Mouse (Mus musculus) spleen, postnatal 10 days (tissue): Measurements from ENCODE around the gene Exoc4.
A peak's percentile ranks its signal among the peaks of the same experiment; 100 is the strongest.

ENCODE experiments used
- DNase-seq, 2 experiments: peaks; one replicate each; pipeline ENCODE4 v3.0.0; 2021 to 2022; ENCODE audit warnings: low spot score in 2 of 2

The Exoc4 gene

DNA sequence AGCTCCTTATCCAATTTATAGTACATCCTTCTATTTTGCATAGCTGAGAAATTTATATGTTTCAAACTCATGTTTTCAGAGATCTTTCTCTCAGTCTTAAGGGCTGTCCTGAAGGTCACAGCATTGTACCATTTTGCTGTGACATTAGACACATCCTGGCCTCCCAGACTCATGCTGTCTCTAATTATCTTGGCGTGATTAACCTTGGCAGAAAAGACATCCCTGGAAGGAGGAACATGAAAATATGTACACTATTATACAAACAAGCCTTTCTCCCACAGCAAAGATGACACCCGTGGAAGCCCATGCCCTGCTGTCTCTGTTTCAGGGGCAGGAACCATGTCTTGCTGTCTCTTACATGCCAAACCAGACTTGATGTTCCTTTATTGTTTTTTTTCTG, 59.8 kb downstream of the Exoc4 start:
- DNase-seq: no peak

DNA sequence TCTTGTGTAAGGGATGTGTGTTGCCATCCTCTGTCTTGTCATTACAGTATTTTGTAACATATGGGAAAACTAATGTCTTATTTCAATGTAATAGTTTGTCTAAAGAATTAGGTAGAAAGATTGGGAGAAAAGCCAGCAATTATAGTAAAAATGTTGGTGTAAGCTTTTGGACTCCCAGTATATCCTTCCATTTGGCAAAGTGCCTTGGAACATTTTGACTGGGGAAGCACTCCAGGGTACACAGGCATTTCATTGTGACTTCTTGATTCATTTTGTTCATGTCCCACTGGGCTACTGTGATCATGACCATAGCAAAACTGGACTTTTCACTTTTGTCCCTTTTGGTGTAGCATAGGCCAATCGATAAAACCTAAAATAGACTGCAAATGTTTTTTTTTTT, 61.6 kb downstream of the Exoc4 start:
- no peak for DNase-seq

DNA sequence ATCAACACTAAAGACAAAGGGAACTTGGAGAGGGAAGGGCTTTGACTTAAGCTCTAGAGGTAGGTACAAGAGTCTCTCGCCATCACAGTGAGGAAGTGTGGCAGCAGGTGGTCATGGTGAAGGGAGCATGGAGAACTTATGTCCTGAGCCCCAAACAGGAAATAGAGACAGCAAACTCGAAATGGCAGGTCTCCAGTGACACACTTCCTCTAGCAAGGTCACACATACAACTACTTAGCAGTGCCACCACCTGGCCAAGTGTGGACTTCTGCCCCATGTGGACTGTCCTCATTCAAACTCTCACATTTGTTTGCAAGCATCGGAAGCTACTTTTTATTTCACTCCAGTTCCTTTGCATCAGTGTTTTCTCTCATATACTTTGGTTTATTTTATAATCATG, 74.0 kb downstream of the Exoc4 start:
- peak in 1 of 2 experiments; percentile 18 for DNase-seq

DNA sequence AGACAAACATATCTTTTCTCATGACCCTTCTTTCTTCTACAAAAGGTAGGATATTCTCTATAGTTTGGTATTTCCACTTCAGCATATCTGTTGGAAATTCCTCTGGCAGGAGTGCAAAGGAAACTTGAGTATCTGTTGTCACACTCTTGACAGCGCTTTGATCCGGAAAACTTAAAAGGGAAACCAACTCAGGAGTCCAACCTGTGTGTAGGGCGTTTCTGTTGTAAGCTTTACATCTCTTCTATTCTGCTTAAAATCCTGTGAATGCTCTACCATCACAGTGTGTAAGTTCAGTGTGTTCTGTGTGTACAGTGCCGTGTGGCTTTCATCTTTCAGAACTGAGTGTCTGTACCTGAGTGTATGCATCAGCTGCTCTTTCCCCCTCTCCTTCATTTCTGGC, 74.5 kb downstream of the Exoc4 start:
- DNase-seq: no peak

DNA sequence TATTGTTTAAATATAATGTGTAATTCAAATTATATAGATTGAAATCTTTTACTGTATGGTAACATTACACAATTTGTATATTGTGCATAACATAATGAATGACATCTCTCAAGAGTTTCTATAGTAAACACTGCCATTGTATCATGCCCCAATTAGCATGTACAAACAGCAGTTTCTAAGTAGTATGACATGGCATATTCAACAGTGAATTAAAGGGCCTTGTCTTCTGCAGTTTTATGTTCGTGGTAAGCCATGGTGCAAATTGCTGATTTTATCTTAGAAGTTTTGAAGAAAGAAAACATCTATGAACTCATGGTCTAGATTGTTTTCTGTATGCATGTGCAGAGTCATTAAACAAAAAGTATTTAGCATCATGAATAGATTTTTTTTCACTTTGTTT, 79.4 kb downstream of the Exoc4 start:
- DNase-seq: no peak

DNA sequence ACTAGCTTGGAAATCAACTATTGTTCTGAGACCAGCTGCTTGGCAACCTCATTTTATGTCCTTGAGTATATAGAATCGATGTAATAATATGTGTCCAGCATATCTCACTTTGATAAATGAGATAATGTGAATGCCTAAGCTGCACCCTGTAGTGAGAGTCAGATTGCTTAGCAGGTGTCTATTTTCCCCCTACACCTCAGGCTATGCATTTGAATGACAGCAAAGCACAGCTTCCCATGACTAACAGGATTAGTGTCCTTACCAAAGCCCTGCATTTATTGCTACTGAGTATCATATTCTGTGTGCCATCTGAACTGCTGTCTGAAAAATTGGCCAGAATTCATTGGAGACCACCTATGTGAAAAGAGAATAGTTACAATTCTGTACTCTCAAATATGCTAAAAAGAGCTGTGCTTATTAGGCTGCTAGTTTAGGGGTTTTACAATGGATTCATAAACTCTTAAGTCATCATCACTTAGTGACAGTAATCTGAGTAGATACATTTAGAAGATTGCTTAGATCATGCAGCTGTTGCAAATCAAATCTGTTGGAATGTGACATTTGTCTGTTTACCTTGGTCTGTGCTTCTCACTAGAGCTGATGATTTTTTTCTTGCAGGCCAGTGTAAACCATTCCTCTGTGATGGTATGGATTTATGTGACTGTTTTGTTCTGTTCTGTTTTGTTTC, 98.3 kb downstream of the Exoc4 start:
- DNase-seq: no peak

DNA sequence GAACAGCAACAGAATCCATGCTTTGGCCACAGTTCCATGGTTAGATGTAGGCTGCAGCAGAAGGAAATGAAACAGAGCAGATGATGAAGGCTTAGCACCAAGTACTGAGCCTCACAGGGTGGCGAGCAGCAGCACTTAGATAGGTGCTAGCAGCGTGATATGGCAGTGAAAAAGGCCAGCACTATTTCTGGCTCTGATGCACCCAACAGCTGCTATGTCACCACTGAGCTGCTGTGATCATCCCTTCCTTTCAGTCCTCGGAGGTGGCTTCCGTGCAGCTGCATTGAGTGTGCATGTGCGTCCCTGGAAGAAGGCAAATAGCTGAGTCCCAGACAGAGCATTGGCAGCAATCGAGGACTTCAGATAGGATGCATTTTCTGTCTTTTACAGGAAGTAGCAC, 112.7 kb downstream of the Exoc4 start:
- DNase-seq: no peak

DNA sequence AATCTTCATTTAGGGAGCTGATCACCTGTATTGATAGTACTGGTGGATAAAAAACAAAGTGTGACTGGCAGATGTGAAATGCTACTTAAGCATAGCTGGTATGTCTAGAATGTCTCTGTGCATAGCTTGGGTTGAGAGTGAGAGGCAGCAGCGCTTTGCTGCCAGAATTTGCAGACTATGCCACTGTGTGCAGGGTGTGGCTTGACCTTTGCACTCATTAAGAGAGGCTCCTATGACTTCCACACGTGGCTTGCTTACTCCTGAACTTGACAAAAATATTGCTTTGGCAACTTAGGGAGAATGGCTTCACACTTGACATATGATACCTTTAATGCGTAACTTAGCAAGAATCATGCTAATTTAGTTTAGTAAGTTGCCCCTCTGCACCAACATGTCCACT, 131.6 kb downstream of the Exoc4 start:
- no peak for DNase-seq

DNA sequence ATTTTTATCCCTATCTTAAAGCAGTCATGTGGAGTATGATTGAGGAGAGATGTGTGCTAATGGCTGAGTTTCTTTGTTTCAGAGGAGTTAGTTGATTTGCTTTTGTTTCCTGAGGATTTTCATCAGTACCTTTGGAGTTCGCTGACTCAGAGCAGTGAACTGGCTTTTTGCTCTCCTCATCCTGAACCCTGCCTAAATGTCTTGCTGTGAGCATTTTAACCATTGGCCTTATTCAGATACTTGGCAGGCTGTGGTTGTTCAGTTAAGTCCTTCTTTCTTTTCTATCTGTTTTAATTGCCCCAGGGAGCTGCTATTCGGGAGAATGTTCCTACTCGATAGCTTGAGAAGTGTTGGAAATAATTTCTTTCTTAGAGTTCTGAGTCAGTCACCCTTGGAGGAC, 133.3 kb downstream of the Exoc4 start:
- no peak for DNase-seq

DNA sequence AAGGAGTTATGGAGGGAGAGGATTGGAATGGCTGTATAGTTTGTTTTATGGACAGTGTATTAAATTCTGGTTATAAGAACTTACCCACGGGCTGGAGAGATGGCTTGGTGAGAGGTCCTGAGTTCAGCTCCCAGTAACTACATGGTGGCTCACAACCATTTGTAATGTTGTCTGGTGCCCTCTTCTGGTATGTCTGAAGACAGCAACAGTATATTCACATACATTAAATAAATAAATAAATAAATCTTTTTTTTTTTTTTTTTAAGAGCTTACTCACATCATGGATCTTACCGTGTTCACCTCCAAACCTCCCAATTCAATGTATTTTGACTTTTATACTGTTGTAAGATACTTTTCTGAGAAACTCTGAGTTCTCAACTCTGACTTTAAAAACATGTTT, 143.1 kb downstream of the Exoc4 start:
- DNase-seq: no peak

DNA sequence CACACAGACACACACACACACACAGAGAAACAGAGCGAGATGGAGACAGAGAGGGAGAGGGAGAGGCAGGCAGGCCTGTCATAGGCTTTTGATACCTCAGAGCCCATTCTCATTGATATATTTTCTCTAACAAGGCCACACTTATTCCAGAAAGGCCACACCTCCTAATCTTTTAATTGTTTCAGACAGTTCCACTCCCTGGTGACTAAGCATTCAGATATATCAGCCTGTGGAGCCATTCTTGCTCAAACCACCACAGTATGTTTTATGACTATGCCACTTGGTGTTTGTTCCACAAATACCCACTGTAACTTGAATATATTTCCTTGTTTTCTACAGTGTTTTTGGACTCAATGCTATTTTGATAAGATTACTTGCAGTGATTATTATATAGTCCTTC, 150.6 kb downstream of the Exoc4 start:
- no peak for DNase-seq

DNA sequence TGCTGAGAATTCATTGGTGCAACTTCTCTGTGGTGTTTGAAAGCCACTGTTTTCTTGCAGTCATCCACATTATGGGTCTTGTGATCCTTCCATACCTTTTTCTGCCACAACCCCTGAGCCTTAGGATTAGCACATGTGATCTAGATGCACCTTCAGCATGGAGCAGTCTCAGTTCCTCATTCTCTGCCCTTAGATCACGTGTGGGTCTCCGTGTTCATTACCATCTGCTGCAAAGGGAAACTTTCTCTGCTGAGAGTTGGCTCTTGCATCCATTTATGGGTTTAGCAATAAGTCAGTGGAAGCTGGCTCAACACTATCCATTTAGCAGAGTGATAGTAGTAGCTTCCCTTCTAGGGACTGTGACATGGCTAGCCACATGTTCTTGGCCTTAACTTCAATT, 152.3 kb downstream of the Exoc4 start:
- DNase-seq: no peak

DNA sequence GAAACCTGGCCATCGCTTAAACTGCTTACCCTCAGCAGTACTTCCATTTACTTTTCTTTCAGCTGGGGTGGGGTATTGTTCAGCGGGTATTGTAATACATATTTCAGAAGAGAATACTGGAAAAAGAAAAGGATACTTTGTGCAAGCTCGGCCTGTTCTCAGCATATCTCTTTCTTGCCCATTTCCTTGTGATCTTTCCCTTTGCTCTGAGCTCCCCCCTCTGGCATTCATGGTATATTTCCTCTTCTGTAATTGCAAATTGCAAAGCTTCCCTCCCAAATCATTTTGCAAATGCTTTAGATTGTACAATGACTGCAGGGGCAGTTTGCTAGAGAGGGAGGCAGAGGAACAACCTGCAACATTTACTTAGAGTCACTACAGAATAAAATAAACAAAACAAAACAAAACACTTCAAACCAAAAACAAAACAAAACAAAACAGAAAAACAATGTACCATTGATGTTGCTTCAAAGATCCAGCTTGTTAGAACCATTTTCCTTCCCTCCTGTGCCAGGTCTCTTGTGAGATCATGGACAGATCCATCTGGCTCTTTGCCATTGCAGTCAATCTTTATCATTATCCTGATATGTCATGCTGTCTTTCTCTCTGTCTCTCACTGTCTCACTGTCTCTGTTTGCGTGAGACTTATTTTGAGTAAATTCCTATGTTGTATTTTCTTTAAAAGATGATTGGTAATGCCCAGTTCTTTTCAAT, 156.8 kb downstream of the Exoc4 start:
- DNase-seq: no peak

DNA sequence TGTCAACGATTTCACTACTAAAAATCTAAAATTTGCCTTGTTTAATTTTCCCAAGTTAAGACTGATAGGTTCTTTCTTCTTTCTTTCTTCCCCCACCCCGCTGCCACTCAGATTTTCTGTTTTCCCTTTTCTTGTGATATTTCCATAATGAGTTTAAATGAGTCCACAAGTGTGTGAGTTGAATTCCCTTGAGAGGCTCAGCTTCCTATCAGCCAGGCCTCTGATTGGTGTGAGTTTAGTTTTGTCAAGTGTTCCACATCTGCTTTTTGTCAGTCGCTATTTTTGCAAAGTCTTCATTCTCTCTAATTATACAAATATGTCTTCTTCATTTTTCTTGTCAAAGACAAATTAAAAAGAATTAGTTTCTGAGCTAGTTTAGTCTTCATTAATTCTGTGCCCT, 160.7 kb downstream of the Exoc4 start:
- DNase-seq: no peak

DNA sequence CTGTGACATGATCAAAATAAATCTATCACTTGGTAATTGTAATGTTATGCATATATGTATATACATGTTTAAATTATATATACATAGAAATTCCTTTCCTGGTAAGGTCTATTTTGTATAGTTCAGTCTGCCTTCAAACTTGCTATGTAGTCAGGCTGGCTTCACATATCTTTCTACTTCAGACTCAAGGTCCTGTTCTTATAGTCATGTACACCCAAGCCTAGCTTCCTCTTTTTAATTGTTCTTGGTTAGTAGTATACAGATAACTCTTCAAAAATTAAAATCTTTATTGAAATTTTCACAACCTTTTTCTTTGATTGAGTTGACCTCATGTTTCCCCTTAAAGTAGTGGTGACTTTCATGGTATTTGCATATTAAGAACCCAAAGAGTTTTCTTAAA, 176.1 kb downstream of the Exoc4 start:
- DNase-seq: no peak

DNA sequence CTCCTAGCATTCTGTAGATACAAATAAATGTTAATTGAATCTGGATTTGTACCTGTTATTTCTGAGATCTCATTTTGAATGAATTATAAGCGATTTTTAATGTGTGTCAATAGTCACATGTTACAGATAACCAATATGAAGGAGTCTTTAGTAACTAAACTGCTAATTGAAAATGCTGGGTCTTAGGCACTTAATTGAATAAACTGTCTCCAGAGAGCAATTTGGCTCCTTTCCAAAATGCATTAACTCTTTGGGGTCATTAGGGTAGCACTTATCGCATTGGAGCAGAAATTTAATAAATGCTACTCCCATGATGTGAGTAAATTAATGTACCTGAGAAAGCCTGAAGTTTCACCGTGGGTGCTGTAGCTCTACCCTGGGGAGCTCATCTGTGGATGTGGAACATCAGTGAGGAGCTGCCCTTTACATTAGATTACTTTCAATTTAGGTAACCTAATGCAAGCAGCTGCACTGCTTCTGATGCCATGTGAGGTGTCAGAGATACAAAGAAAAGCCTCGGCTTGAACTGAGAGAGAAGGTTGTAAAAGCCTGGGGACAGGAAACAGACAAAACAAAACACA, 182.4 kb downstream of the Exoc4 start:
- DNase-seq: no peak

DNA sequence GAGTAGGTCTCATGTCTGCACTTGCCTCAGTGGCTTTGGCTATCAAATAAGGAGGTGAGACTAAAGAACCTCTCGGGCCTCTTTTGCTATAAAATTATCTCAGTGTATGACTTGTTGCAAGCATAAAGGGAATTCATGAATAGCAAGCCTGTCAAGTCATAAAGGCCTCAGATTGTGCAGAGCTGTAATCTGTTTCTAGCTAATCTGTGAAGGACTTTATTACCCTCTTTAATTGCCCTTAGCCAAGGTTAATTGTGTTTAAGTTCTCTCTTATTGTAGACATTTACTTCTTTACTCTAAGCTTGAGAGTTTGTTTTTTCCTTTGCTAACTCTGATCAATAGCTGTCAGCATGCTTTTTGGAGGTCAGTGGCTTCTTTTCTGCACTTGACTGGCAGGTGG, 191.6 kb downstream of the Exoc4 start:
- DNase-seq: no peak

DNA sequence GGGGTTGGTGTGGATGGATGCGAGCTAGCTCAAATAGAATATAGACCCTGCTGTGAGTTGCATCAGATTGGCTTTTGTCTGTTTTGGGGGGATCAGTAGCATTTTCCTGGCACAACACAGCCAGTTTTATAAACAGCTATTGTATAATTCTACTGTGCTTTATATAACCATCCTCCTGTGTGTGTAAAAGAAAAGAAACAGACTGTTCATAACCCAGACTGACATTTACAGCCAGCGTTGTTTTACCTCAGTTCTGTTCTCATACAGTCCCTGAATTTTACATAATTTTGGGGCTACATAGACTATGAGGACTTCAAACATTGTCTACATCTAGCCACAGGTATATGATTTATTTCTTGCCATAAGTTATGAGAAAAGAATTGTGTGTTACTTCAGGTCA, 204.9 kb downstream of the Exoc4 start:
- no peak for DNase-seq

DNA sequence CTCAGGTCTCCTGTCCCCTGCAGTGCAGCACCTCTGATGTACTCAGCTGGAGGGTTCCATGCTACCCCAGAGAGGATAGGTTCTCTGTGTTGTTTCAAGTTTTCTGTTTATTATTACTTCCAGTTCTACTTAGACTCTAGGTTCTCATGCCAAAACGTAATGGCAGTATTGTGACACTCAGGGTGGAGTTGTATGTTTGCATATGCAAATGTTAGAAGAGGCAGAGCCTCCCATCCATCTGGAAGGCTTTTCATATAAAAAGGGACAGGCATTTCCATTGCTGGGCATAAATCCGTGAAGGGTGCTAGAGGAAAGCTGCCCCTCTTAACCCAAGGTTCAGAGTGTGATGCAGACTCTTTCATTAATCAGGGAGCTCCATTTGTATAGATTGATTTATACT, 205.5 kb downstream of the Exoc4 start:
- no peak for DNase-seq

DNA sequence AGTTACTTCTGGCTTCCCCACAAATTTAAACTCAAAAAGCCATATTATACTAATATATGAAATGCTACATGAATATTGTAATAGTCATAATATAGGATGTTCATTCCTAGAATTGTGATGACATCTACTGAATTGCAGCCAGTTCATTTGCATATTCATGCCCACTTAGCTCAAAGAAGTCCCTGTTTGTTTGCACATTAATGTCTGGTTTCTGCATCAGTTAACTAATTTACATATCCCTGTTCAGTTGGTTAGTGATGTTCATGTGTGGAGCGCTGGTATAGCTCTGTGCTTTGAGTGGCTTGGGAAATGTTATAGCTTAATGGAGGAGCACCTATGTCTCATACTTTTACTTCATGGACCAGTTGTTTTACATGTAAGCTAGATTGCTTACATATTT, 206.4 kb downstream of the Exoc4 start:
- no peak for DNase-seq

DNA sequence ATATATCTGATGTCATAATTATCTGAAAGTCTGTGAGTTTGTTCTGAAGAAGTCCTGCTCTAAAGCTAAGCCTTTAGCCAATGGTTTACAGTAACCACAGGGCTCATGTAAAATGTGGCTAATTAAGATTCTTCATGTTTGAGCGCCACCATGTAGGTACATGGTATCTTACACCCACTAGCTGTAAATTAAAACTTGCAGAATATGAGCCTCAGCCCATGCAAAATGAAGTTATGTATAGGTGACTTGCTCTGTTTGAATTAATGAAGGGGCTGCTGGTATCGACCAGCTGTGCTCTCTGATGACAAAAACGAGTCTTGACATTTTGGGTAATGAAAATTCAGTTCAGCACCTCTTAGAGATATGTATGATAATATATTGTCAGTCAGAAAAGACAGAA, 216.0 kb downstream of the Exoc4 start:
- no peak for DNase-seq

DNA sequence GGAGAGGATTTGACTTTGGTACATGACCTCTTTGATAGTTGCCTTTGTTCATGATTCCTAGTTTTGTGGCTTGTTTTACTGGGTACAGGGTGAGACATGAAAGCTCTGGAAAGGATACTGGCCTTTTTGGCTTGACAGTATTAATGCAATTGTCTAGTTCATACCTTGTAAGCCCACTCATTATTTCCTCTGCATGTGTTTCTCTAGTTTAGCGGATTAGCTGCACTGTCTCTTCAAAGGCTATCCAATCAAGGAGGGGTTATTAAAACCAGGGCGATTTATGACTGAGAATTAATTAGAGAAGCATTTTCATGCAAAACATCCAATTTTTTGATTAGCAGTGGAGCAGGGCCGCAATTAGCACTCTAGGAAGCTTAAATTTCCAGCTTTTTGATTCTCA, 216.5 kb downstream of the Exoc4 start:
- no peak for DNase-seq

DNA sequence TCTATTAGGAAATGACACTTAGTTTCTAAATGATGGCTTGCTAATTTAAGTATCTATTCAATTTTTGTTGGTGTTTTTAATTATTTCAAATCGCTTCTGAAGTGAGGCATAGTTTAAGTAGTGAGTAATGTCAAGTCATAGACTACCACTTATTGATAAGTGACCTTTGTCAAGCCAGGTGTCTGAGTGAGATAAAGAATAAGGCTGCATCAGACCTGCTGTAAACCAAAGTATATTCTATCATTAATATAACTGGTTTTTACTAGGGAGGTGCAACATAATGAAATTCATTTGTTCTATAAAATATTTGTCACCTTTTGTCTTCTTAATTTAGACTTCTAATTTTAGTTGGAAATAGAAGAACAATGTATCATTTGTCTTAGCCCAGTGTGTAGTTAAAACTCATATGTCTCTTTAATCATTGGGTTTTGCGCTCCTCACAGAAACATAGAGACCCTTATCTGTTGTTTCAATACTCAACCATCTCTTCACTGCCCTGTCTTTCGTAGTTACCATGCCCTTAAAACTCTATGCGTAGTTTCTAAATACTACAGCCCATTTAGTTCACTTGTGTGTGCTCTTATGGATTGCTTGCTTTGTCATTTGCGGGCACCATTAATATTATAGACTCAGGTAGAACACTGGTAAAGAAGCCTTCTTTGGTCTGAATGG, 217.4 kb downstream of the Exoc4 start:
- no peak for DNase-seq
